Mouse (Mus musculus) gastrocnemius, postnatal 4 days (tissue): ENCODE measurements around the gene Pllp. TPM values are rescaled to one million over a fixed set of nuclear protein-coding genes. Genes with fewer than 3 reads are reported as not detected.

Experiments used
- DNase-seq, 2 experiments: peaks; one replicate each; pipeline ENCODE4 v3.0.0; 2021 to 2022; ENCODE audit warnings: low spot score in 2 of 2, mixed read lengths in 2 of 2
- total RNA-seq, 2 experiments: library from RNA; stranded (reverse); gene quantifications; 2 replicates each; pipeline ENCODE4 v1.2.3; 2021

Pllp gene
- total RNA-seq, 2 experiments from 2014 or later = 7.1 TPM

DNA sequence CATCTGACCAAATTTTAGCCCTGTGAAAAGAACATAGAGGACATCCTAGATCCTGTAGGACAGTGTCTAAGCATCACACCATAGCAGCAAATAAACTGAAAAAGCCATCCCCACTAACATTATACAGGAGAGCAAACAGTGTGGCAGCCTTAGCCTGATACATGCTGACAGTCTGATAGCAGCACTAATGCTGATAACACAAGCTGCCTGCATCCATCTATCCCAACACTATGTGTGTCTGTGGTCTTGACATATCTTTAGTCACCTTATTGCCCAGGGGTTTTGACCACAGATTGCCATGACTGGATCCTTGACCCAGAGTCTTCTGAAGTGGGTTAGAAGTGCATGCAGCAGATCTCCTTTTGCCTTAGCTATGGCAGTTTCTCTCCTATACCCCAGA, 41.1 kb downstream of the Pllp start:
- DNase-seq = no peak

DNA sequence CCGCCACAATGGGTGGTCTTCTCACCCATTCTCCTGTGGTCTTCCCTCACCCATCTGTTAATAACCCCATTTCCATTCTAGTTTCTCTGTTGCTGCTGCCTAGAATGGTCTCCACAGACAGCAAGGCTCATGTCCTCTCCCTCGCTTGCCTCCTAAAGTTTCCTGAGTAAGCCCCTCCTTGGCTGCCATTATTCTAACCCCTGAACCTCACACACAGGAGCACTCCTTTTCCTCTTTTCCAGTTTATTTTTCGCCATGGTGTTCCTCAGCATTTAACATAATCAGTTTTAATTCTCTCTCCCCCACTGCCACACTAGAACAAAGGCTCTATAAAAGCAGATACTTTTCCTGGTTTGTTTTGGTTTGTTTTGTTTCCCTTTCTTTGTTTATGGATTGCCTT, 43.1 kb downstream of the Pllp start:
- no peak for DNase-seq

DNA sequence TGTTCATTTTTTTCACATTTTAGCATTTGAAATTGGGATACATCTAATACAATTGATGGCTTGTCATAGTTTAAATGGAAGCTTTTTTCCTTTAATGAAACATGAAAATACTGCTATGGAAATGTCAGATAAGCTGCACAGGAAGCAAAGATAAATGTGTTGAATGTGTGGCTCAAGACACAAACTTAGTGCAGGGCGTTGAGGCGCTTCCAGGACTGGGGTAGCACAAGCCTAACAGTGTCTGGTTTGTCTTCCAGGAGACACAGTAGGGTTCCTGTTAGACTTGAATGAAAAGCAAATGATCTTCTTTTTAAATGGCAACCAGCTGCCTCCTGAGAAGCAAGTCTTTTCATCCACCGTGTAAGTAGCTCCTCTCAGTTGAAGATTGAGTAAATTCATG, 46.6 kb downstream of the Pllp start:
- no peak for DNase-seq

DNA sequence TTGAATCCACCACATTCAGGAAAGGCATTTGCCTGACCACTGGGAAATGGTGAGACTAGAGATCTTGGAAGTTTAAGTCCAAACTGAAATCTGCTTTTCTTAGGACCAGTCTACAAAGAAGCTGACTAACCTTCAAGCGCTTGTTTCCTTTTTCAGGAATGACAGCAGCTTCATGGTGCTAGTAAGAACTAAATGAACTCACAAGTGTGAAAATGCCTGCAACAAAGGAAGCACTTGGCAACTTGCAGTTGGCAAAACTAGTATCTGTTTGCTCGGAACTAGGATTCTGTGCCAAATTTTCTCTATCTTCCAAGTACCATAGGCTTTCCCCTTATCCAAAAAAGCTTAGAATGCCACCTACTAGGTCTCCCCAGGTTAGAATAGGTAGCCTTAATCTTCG, 49.9 kb downstream of the Pllp start:
- DNase-seq = no peak

DNA sequence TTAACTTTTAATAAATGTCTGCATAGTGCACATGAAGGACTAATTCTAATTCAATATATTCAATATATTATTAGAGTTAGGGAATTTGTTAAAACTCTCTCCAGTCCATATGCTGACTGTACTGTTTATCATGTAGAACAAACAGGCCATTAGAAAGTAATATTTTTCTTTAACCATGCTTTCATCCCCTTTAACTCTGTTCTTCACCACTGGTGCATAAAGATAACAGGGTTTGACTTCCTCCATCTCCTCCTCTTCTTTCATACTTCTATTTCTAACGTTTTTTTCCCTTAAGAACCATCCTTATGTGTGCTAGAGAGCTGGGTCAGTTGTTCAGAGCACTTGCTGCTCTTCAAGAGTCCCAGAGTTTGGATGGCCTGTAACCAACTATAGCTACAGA, 50.9 kb downstream of the Pllp start:
- no peak for DNase-seq

DNA sequence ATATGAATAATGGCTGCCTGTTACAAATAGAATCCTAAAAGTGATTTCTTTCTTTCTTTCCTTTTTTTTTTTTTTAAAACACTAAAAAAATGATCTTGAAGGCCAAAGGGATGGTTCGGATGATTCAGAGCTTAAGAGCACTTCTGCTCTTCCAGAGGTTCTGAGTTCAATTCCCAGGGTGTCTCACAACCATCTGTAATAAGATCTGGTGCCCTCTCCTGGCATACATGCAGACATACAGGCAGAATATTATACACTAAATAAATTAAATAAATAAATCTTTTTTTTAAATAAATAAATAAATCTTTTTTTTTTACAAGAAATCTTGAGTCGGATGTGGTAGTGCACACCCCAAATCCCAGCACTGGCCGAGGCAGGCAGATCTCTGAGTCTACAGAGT, 54.1 kb downstream of the Pllp start:
- no peak for DNase-seq

DNA sequence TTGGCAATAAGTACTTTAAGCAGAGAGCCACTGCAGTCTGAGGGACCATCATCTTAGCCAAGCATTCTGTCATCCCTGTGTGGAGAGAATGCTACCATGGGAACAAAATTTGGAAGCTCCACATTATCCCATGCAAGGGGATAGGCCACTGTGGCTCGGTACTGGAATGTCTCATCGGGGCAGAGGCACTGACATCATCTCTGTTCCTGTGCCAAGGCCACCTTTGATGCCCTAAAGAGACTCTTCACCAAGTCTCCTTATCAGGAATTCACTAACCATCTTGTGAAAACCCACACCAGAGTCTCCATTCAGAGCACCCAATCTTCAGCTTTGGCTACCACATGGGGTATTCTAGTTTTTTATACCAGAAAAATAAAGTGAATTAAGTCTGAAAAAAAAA, 54.9 kb downstream of the Pllp start:
- no peak for DNase-seq

DNA sequence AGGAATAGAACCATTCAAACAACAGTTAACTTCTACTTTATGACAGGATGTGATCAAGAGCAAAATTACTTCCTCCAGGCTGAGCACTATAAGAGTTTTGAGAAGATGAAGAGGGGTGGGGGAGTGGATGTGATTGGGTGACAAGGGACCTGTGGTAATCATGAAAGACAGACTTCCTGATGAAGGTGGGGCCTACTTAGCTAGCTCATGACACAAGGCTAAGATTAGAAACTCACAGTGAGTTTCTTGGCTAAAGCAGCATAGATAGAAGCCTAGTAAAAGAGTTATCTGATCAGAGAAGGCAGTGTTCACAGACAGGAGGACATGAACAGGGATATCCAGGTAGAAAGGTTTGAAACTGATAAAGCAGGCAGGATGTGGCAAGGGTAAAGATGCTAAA, 61.9 kb downstream of the Pllp start:
- no peak for DNase-seq

DNA sequence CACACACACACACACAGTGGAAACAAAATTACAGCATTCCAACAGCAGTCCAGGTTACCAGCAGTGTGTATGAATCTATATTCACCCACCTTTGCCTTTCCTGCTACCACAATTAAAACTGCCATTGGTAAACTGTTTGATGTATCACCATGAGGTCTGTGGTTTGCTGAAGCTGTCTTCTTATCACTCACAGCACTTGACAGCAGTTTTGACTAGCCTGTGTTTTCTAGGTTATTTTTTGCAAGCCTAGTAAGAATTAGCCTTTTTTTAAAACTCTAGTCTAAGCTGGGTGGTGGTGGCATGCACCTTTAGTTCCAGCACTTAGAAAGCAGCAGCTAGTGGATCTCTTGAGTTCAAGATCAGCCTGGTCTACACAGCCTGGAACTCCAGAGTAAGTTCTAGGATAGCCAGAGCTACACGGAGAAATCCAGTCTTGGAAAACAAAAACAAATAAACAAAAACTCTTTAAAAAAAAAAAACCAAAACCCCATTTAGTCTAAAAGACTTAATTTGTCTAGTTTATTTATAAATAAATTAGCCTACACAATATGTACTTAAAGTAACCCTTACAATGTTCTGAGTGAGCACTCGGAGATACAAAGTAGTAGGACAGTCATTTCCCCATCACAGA, 62.4 kb downstream of the Pllp start:
- DNase-seq = no peak

Other genes with a start within 250 kb of the Pllp start
- gene Cpne2, start 163.3 kb downstream of the Pllp start, total RNA-seq = 10 to 100 TPM; 20.1 to 27.0 TPM
- 10 to 100 TPM; 20.2 to 22.7 TPM for gene Rspry1, start 94.3 kb downstream of the Pllp start, total RNA-seq
- 10 to 100 TPM; 27.1 to 33.0 TPM for gene Fam192a, start 94.3 kb downstream of the Pllp start, total RNA-seq
- 10 to 100 TPM; 70.9 to 77.7 TPM for gene Arl2bp, start 29.7 kb downstream of the Pllp start, total RNA-seq
- not detected for gene Ccl22, start 49.3 kb upstream of the Pllp start, total RNA-seq
- 1 to 10 TPM; 2.1 to 2.3 TPM for gene Cx3cl1, start 75.7 kb upstream of the Pllp start, total RNA-seq
- not detected for gene Ccl17, start 114.2 kb upstream of the Pllp start, total RNA-seq
- gene Coq9, start 142.0 kb upstream of the Pllp start, total RNA-seq = 100 to 1,000 TPM; 179 to 186 TPM
- 10 to 100 TPM; 39.0 to 41.3 TPM for gene Ciapin1, start 142.1 kb upstream of the Pllp start, total RNA-seq
- gene Polr2c, start 161.2 kb upstream of the Pllp start, total RNA-seq = 10 to 100 TPM; 48.8 to 54.0 TPM
- gene Dok4, start 180.1 kb upstream of the Pllp start, total RNA-seq = 10 to 100 TPM; 15.7 to 15.9 TPM
- 10 to 100 TPM; 23.9 to 24.5 TPM for gene Ccdc102a, start 221.8 kb upstream of the Pllp start, total RNA-seq
- under 1 TPM; 0.15 to 0.18 TPM for gene Adgrg5, start 227.4 kb upstream of the Pllp start, total RNA-seq